Mouse (Mus musculus): ENCODE measurements at regions not wholly inside any gene's neighbourhood (a gene's known extent, or its start where the extent isn't known, plus 50 kb on each side); places are given as distances from the start of the nearest gene placed in this dataset.

GRCm38 (mm10) chr1:41810318-41810964 lies 885.1 kb upstream of the Pou3f3 start:
- DNase-seq (ENCODE audit: low spot score in 2 of 2), result peak in 1 of 2 experiments; percentile 13

GRCm38 (mm10) chr1:41811130-41811529 lies 884.4 kb upstream of the Pou3f3 start:
- no peak for DNase-seq (ENCODE audit: low spot score in 2 of 2)

GRCm38 (mm10) chr1:41812071-41812470 lies 883.5 kb upstream of the Pou3f3 start:
- no peak for DNase-seq (ENCODE audit: low spot score in 2 of 2)

GRCm38 (mm10) chr1:41814032-41815005 lies 881.2 kb upstream of the Pou3f3 start:
- no peak for DNase-seq (ENCODE audit: low spot score in 2 of 2)

GRCm38 (mm10) chr1:41815021-41815420 lies 880.5 kb upstream of the Pou3f3 start:
- no peak for DNase-seq (ENCODE audit: low spot score in 2 of 2)

GRCm38 (mm10) chr1:41822742-41823141 lies 872.8 kb upstream of the Pou3f3 start:
- no peak for DNase-seq (ENCODE audit: low spot score in 2 of 2)

GRCm38 (mm10) chr1:41825223-41825622 lies 870.3 kb upstream of the Pou3f3 start:
- DNase-seq (ENCODE audit: low spot score in 2 of 2), result no peak

GRCm38 (mm10) chr1:41831641-41832040 lies 863.9 kb upstream of the Pou3f3 start:
- DNase-seq (ENCODE audit: low spot score in 2 of 2), result no peak
